Mouse (Mus musculus): ENCODE measurements around the gene Nyx. TPM values are rescaled to one million over a fixed set of nuclear protein-coding genes. Genes with fewer than 3 reads are reported as not detected.
"Not testable (repeated sequence)": the region's sequence is repeated elsewhere in the genome, so short reads cannot be mapped to it uniquely, and the experiment has no call there.

Gene Nyx
- total RNA-seq (2021): under 1 TPM; 0.17 to 0.61 TPM

DNA sequence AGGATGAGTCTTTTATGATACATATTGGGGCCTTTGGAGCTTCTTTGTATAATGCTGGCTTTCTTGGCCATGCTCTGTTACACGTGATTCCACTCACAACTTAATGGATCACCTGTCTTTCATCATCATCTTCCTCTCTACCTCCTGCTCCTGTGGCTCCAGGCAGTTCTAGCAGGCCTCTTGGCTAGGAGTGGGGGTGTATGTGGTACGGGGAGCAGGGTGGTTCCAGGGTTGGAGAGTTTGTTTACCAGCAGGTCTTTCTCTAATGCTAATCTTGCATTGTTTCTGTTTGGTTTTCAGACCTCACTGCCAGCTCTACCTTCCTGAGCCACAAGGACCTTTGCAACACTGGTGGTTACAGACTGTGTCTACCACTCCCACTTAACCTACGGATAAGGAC, at the start of gene Nyx:
Gene Nyx, plus strand, starts transcription at position 301 of the 400 bp plus-strand sequence.
- intact Hi-C loops (cut with DNase I): loop anchor here (10.0 kb wide), 2 partner anchors 61 to 189 kb away; no protein-coding TSS in a partner anchor
- no peak for DNase-seq (ENCODE audit: low spot score in 2 of 2)

- DNase-seq (ENCODE audit: low spot score in 2 of 2): no peak
- intact Hi-C loops (cut with DNase I): no loop called here
These were observed 43.9 kb upstream of the Nyx start for GRCm38 (mm10) chrX:13422047-13422446.

DNA sequence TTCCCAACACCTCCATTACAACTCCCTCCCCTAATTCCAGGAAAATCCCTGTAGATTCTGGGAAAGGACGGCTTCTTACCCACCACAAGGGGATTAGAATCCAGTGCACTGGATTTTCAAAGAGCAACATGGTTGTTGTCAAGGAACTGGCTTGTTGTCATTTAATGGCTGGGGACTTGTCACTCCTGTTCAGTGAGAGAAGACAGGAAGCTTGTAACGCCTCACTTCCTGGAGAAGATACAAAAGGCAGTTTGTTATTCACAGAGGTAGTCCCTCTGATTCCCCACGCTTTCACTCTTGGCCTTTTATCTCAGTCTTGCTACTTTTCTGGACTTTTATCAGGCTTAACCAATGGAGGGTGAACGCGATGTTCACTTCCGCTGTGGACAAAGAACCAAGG, 34.5 kb upstream of the Nyx start:
- no peak for DNase-seq (ENCODE audit: low spot score in 2 of 2)
- intact Hi-C loops (cut with DNase I): no loop called here

GRCm38 (mm10) chrX:13436042-13436441, 29.9 kb upstream of the Nyx start:
- intact Hi-C loops (cut with DNase I); DNase-seq (ENCODE audit: low spot score in 2 of 2): not testable (repeated sequence)

DNA sequence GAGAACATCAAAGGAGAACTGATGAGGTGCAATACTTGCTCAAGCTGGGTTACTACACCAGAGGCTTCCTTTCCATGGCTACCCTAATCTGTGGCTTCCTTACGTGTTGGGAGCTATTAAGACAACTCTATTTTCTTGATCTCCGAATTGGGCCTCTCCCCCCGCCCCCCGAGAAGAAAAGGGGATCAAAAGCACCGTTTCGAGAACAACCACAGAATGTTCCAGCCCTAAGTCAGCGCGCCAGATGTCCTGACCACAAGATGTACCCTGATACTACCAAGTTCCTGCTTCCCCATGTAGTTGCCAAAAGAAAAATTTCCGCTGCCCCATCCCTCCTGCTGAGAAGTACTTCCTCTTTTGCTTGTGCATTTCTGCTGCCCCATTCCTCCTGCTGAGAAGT, 9.4 kb upstream of the Nyx start:
- intact Hi-C loops (cut with DNase I); DNase-seq (ENCODE audit: low spot score in 2 of 2): not testable (repeated sequence)

DNA sequence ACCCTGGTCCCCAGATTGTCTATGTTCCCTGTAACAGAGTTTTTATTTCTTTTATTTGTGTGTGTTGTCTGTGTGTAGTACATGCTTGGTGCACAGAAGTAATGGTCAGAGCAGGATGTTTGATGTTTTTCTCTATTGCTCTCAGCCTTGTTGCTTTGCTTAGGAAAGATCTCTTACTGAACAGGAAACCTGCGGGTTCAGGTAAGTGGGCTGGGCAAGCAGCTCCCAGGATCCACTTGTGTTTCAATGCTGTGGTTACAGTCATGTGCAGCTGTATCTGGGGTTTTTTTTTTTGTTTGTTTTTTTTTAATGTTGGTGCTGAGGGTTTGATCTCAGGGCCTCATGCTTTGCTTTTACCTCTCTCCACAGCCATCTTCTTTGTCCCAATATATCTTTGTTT, 7.1 kb upstream of the Nyx start:
- intact Hi-C loops (cut with DNase I): no loop called here
- no peak for DNase-seq (ENCODE audit: low spot score in 2 of 2)

- DNase-seq (ENCODE audit: low spot score in 2 of 2): peak; percentile 83 to 84
These were observed 4.3 kb upstream of the Nyx start for GRCm38 (mm10) chrX:13461266-13462261.

GRCm38 (mm10) chrX:13462982-13463517, 2.9 kb upstream of the Nyx start:
- intact Hi-C loops (cut with DNase I): loop anchor here (5.0 to 10.0 kb wide), 3 partner anchors 58 to 192 kb away; no protein-coding TSS in a partner anchor
- no peak for DNase-seq (ENCODE audit: low spot score in 2 of 2)

More at GRCm38 (mm10) chrX:13461266-13462261, 4.3 kb upstream of the Nyx start:
- intact Hi-C loops (cut with DNase I): loop anchor here (1.0 to 10.0 kb wide), 5 partner anchors 57 to 231 kb away; partner anchors contain the start of gene Ddx3x

GRCm38 (mm10) chrX:13466681-13467080, 771 bp downstream of the Nyx start:
- no peak for DNase-seq (ENCODE audit: low spot score in 2 of 2)
- intact Hi-C loops (cut with DNase I): loop anchor here (10.0 kb wide), 2 partner anchors 62 to 188 kb away; no protein-coding TSS in a partner anchor

GRCm38 (mm10) chrX:13467121-13467571, 1.2 kb downstream of the Nyx start:
- intact Hi-C loops (cut with DNase I): loop anchor here (10.0 kb wide), 2 partner anchors 62 to 188 kb away; no protein-coding TSS in a partner anchor
- no peak for DNase-seq (ENCODE audit: low spot score in 2 of 2)

DNA sequence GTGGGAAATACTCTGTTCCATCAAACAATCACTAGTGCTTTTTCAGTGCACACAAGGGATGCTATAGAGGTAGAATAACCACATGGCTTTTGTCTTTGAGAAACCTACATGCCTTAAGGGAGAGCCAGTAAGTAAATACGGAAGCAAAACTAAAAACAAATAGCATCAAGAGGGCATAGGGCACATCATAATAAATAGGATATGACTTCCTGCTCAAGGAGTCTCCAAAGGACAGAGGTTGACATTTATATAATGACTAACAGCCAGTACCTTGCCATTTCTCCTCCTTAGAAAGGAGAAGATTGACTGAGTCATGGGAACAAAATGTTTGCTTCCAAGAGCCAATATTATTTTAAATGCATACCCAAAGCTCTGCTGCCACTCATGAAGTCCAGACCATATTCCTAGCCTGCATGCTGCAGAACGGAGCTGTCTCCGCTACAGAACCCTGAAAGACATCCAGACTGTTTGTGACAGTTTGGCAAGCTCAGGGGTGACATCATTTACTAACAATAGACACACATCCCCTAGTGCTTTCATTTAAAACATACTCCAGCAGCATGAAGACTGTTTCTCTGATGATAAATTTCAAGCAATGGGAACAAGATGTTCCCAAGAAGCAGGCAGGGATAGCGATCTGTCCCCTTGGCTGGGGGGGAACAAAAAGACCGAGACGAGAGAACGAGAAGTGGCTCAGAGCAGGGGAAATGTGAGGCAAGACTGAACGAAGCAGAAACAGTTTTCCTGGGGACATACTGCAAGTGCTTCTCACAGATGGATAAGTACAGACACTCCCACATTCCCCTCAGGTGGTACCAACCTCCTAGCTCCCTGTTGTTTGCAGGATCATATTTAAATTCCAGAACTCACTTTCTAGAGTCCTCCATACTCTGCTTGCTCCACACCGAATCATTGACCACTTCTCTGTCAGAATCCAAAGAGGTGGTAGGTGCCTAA, 3.5 kb downstream of the Nyx start:
- DNase-seq (ENCODE audit: low spot score in 2 of 2): peak; percentile 43
- intact Hi-C loops (cut with DNase I): loop anchor here (10.0 kb wide), 2 partner anchors 65 to 185 kb away; no protein-coding TSS in a partner anchor

- no peak for DNase-seq (ENCODE audit: low spot score in 2 of 2)
These were observed 6.0 kb downstream of the Nyx start for GRCm38 (mm10) chrX:13471925-13472324.

GRCm38 (mm10) chrX:13472751-13473225, 6.9 kb downstream of the Nyx start:
- intact Hi-C loops (cut with DNase I): no loop called here

More at GRCm38 (mm10) chrX:13471925-13472324, 6.0 kb downstream of the Nyx start:
- intact Hi-C loops (cut with DNase I): no loop called here

DNA sequence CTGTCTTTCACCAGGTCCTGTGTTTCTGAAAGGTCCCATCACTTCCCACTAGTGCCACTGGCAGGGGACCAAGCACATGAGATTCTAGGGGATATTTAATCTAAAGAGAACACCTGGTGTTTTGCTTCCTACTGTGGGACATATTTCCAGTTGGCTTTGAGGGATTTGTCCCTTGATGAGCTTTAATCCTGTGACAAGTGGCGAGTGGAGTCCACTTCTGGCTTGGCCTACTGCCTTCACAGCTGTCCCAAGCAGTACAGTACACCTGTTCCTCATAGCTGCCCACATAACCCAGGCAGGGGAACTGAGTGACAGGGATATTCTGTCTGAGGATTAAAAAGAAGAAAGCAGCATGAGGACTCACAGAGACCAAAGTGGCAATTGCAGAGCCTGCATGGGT, 9.5 kb downstream of the Nyx start:
- intact Hi-C loops (cut with DNase I): no loop called here
- DNase-seq (ENCODE audit: low spot score in 2 of 2): no peak

More at GRCm38 (mm10) chrX:13472751-13473225, 6.9 kb downstream of the Nyx start:
- DNase-seq (ENCODE audit: low spot score in 2 of 2): no peak

DNA sequence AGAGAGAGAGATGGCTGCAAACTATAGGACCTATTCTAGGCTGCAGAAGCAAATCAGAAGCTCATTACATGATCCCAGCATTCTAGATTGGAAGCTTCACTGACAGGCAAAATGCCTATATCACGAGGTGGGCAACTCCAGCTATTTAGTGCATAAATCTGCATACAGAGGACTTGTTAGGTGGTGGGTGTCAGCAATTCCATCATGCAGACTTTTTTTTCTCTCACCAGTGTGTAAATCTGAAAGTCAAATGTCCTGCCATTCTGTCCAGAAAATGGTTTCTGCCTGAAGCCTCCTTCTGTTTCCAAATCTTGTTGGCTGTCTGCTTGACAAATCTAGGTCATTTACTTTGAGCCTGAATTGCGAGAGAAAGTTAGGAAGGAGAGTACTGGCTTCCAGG, 11.7 kb downstream of the Nyx start:
- no peak for DNase-seq (ENCODE audit: low spot score in 2 of 2)
- intact Hi-C loops (cut with DNase I): no loop called here

DNA sequence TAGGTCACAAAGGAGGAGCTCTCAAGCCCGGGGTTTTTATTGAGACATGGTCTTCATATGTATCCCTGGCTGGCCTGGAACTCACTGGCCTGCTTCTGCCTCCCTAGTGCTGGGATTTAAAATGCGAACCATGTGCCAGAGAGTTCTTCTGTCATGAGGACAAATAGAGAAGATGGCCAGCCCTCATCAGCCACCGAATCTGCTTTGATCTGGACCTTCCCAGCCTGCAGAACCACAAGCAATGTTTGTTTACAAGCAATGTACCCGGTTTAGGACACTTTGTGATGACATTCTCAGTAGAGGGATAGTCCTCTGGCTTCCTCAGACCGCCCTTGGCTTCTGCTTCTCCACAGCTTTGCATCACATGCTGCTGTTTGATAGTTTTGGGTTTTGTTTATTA, 12.4 kb downstream of the Nyx start:
- intact Hi-C loops (cut with DNase I): no loop called here
- no peak for DNase-seq (ENCODE audit: low spot score in 2 of 2)

DNA sequence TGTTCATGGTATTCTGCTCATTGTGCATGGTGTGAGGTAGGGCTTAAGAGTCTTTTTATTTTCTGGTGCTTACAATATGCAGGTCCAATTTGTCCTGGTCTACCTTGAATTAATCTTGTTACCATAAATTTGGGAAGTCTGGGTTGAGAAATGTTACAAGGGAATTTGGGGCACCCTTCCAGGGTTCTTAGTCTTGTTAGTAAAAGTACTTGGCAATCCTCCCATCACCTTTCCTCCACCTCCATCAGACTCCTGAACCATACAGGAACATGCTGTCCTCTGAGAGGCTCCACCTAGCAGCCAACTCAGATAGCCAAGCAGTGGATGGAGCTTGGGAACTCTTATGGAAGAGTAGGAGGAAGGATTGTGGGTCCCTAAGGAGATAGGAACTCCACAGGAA, 13.7 kb downstream of the Nyx start:
- DNase-seq (ENCODE audit: low spot score in 2 of 2): no peak
- intact Hi-C loops (cut with DNase I): no loop called here

GRCm38 (mm10) chrX:13482576-13482975, 16.7 kb downstream of the Nyx start:
- intact Hi-C loops (cut with DNase I): no loop called here
- DNase-seq (ENCODE audit: low spot score in 2 of 2): no peak

- intact Hi-C loops (cut with DNase I): no loop called here
- no peak for DNase-seq (ENCODE audit: low spot score in 2 of 2)
These were observed 18.5 kb downstream of the Nyx start for GRCm38 (mm10) chrX:13484447-13484846.
